Mouse (Mus musculus) midbrain, embryonic 15.5 days (tissue): ENCODE data around the gene Atp6v1e1. TPM values are rescaled to one million over a fixed set of nuclear protein-coding genes. Genes with fewer than 3 reads are reported as not detected.
"Not testable (repeated sequence)": the region's sequence is repeated elsewhere in the genome, so short reads cannot be mapped to it uniquely, and the experiment has no call there.

Experiments
- ATAC-seq: fragments of 200-750 bp; cut with Nextera tagmentation; replicated peaks from 2 replicates; pipeline ENCODE4 v1.8.0; 2017; ENCODE audit warnings: moderate TSS enrichment
- H3K27ac ChIP-seq: fragments of 300-500 bp; sonication (generic); 2 replicates; pipeline ENCODE4 v1.5.1; 2015; ENCODE audit warnings: mild to moderate bottlenecking, inconsistent platforms
- H3K27me3 ChIP-seq: fragments of 300-500 bp; sonication (generic); replicated peaks from 2 replicates; pipeline ENCODE4 v1.6.1; 2015; ENCODE audit warnings: inconsistent platforms
- H3K36me3 ChIP-seq: fragments of 300-500 bp; sonication (generic); replicated peaks from 2 replicates; pipeline ENCODE4 v1.6.1; 2015; ENCODE audit warnings: inconsistent platforms
- H3K4me1 ChIP-seq: fragments of 300-500 bp; sonication (generic); 2 replicates; pipeline ENCODE4 v1.6.1; 2015; ENCODE audit warnings: inconsistent platforms
- H3K4me2 ChIP-seq: fragments of 300-500 bp; sonication (generic); 2 replicates; pipeline ENCODE4 v1.6.1; 2015; ENCODE audit warnings: inconsistent platforms, mild to moderate bottlenecking, moderate library complexity
- H3K4me3 ChIP-seq: fragments of 300-500 bp; sonication (generic); 2 replicates; pipeline ENCODE4 v1.5.1; 2015; ENCODE audit warnings: mild to moderate bottlenecking, inconsistent platforms
- H3K9ac ChIP-seq: fragments of 300-500 bp; sonication (generic); 2 replicates; pipeline ENCODE4 v1.6.1; 2015; ENCODE audit warnings: mild to moderate bottlenecking, inconsistent platforms
- H3K9me3 ChIP-seq: fragments of 300-500 bp; sonication (generic); 2 replicates; pipeline ENCODE4 v1.6.1; 2016; ENCODE audit warnings: inconsistent platforms
- WGBS: fragments of 180-500 bp; shearing (Covaris S2); methylation state at CpG from one replicate; pipeline ENCODE4 v1.1.7; 2015; ENCODE audit warnings: mixed read lengths; 5-methylcytosine and 5-hydroxymethylcytosine counted together
- polyA plus RNA-seq: library from polyadenylated mRNA; unstranded; fragments of >200 nt; fragmentation: Nextera tagmentation; extraction: Ambion mirVana; gene quantifications from 2 replicates; pipeline ENCODE4 v1.2.1, GENCODE M21; 2015

Gene Atp6v1e1
- polyA plus RNA-seq, 1 experiment from 2014 or later: 264 TPM

DNA sequence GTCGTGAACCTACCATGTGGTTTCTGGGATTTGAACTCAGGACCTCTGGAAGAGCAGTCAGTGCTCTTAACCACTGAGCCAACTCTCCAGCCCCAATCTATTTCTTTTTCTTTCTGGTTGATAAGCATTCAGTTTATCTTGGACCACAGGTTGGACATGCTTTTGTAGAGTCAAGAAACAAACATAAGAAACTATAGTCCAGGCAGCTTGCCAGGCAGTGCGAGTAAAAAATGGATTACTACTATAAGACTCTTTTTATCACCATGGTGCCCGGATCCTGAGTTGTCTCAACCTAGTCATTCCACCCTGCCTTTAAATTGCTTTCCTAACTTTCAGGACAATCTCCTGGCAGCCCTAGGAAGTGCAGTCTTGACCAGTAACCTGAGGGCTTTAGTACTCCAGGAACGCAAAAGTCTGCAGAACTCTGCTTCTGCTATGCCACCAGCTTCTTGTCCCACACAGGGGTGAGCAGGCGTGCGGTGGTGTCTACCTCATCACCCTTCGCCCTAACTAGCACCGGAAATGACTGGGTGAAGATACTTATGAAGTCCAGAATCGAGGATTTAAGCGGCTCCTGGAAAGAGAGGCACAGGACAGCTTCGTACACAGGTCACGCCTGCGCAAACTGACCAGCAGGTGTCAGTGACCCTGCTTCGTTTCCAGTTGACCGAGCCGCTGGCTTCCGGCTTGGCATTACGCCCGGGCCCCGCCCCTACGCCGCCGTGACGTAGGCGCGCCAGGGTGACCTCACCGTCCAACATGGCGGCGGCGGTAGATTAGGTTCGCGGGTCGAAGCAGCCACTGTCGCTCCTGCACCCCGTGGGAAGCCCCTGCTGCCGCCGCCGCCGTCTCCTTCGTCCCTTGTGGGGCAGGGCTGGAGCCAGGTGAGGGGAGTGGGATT, 13.1 kb upstream of the Atp6v1e1 start, which contains the start of gene Bcl2l13:
Bcl2l13 (plus strand) TSS at position 739 of the 901 bp plus-strand sequence.
- peak; percentile 96 for ATAC-seq
- WGBS: 4% methylated on average over 40 of the region's 40 CpGs
- Histone ChIP-seq H3K27ac (peak within 1 kb of the TSS; percentile 95), H3K27me3 (no peaks in the 10 kb centered on the region), H3K9ac (peak within 1 kb of the TSS; percentile 84), H3K9me3 (no peaks in the 10 kb centered on the region), H3K36me3 (no peaks in the 10 kb centered on the region), H3K4me1 (peaks cover 17% of the 10 kb centered on the region), H3K4me3 (peak within 1 kb of the TSS; percentile 76), H3K4me2 (peak within 1 kb of the TSS; percentile 58)

DNA sequence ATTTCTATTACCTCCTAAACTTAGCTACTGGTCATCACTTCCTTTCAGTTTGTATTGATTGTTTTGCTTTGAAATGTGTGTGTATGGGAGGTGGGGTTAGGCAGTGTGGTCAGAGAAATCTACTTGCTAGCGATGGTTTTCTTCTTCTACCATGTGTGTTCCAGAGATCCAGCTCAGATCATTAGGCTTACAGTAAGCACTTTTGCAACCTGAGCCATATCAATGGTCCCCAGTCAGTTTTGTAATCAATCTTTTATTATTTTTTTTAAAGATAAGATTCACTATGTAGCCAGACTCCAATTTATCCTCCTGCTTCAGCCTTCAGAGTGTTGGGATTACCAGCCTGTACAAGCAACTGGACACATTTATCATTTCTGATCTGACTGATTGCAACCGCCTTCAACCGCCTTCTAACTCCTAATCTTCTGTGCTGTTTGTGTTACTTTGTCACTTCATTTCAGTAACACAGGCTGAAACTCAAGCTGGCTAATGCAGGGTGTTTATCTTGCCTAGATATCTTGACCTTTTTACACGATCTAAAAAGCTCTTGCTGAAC, 12.3 kb upstream of the Atp6v1e1 start:
- no peak overlapping the region for H3K4me2 ChIP-seq
- no peak overlapping the region for H3K27ac ChIP-seq
- no peaks in the 10 kb centered on the region for H3K27me3 ChIP-seq
- H3K4me1 ChIP-seq: peaks cover 17% of the 10 kb centered on the region
- no peaks in the 10 kb centered on the region for H3K36me3 ChIP-seq
- 91% methylated on average over 4 of the region's 4 CpGs for WGBS
- no peak overlapping the region for H3K4me3 ChIP-seq
- H3K9ac ChIP-seq: no peak overlapping the region
- ATAC-seq: no peak
- no peaks in the 10 kb centered on the region for H3K9me3 ChIP-seq

DNA sequence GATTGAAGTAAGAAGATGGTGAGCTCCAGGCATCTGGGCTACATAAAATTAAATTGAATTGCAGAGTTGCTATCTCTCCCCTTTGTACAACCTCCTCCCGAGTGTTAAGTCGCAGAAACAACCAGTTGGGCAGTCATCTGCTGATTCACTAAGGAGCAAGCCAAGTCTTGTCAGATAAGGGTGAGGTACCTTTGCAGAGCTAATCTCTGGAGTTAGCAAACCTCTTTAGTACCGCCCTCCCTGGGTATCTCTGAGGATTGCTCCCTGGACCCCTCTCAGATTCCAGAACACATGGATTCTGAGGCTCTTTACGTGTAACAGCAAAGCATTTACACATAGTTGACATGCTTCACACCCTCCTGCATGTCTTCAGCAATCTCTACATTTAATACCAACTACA, 9.5 kb upstream of the Atp6v1e1 start:
- H3K9me3 ChIP-seq: no peaks in the 10 kb centered on the region
- ATAC-seq: no peak
- WGBS: 79% methylated on average over 4 of the region's 4 CpGs
- H3K4me3 ChIP-seq: no peak overlapping the region
- no peaks in the 10 kb centered on the region for H3K27me3 ChIP-seq
- H3K27ac ChIP-seq: no peak overlapping the region
- H3K4me2 ChIP-seq: no peak overlapping the region
- H3K36me3 ChIP-seq: no peaks in the 10 kb centered on the region
- no peak overlapping the region for H3K9ac ChIP-seq
- peaks cover 8% of the 10 kb centered on the region for H3K4me1 ChIP-seq

DNA sequence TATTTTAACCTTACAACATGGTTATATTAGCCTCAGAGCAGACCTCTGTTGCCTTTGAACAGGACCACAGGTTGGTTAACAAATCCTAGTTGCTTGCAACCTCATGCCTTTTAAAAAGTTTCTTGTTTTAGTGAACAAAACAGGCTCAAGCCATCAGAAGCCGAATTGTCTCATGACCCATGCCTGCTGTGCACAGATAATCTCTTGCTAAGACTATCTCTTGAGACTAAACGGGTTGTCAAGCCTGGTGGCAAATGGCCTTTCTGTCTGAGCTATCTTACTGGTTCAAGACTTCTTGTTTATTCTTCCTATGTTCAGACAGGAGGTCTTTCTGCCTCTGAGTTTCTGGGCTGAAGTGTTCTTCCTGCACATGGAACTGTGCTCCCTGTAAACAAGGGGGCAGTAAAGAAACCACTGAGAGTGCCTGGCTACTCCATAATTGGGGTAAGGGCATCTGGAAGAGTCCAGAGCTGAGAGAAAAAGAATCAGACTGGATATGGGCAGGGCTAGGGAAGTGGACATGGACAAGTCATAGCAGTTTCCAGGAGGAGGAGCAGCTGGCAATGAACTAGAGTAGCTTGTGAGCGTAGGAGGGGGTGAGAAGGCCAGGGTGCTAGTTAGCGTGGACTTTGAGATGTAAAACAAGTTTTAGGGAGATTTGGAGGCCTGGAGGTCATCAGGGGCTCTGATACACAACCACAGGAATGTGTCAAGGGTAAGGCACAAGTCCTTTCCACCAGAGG, 8.4 kb upstream of the Atp6v1e1 start:
- H3K27ac ChIP-seq: no peak overlapping the region
- ATAC-seq: no peak
- H3K4me1 ChIP-seq: 0 out of 2 replicates have a peak, but pooled peaks cover 4% of the 10 kb centered on the region
- H3K9ac ChIP-seq: no peak overlapping the region
- WGBS: 57% methylated on average over 4 of the region's 4 CpGs
- H3K9me3 ChIP-seq: no peaks in the 10 kb centered on the region
- H3K36me3 ChIP-seq: no peaks in the 10 kb centered on the region
- no peak overlapping the region for H3K4me3 ChIP-seq
- no peak overlapping the region for H3K4me2 ChIP-seq
- no peaks in the 10 kb centered on the region for H3K27me3 ChIP-seq

DNA sequence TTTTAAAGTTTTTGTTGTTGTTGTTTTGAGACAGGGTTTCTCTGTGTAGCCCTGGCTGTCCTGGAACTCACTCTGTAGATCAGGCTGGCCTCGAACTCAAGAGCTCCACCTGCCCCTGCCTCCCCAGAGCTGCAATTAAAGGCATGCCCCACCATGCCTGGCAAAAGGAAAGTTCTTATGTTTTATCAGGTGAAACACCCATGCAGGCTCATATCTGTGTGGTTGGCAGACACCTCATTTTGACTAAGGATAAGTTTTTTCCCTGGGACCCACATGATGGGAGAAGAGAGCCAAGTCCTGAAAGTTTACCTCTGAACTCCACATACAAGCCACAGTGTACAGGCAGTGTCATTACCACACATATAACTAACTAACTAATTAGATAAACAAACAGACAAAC, 7.5 kb upstream of the Atp6v1e1 start:
- no peak for ATAC-seq
- Histone ChIP-seq H3K4me3 (no peak overlapping the region), H3K36me3 (no peaks in the 10 kb centered on the region), H3K27ac (no peak overlapping the region), H3K27me3 (no peaks in the 10 kb centered on the region), H3K9me3 (no peaks in the 10 kb centered on the region), H3K9ac (no peak overlapping the region), H3K4me1 (no peaks in the 10 kb centered on the region), H3K4me2 (no peak overlapping the region)
- WGBS: 61% methylated on average over 1 of the region's 1 CpGs

DNA sequence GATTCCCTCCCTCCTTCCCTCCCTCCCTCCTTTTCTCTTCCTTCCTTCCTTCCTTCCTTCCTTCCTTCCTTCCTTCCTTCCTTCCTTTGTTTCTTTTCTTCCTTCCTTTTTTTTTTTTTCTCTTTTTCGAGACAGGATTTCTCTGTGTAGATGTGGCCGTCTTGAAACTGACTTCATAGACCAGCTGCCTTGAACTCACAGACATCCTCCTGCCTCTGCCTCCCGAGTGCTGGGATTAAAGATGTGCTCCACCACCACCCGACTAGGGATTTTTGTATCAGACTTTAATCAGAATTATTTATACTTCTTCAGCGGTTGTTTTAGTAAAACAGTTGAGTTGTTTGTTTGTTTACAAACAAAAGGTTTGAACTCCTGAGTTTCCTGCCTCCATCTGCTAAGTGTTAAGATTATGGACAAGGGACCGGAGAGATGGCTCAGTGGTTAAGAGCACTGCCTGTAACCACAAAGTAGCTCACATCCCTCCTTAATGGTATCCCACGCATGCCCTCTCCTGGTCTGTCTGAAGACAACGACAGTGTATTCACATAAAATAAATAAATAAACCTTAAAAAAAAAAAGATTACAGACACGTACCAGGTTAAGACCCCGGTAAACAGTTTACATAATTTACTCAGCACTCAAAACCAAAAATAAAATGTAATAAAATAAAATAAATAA, 483 bp upstream of the Atp6v1e1 start:
- no peak overlapping the region for H3K9ac ChIP-seq
- peaks cover 11% of the 10 kb centered on the region for H3K36me3 ChIP-seq
- H3K27ac ChIP-seq: peak overlapping the region; percentile 89
- peak overlapping the region; percentile 76; the same call in 1 of the 2 replicates for H3K4me3 ChIP-seq
- ATAC-seq: peak; percentile 64
- no peaks in the 10 kb centered on the region for H3K27me3 ChIP-seq
- peak overlapping the region; percentile 66 for H3K4me2 ChIP-seq
- H3K4me1 ChIP-seq: peaks cover 24% of the 10 kb centered on the region
- H3K9me3 ChIP-seq: no peaks in the 10 kb centered on the region
- 72% methylated on average over 10 of the region's 10 CpGs for WGBS

DNA sequence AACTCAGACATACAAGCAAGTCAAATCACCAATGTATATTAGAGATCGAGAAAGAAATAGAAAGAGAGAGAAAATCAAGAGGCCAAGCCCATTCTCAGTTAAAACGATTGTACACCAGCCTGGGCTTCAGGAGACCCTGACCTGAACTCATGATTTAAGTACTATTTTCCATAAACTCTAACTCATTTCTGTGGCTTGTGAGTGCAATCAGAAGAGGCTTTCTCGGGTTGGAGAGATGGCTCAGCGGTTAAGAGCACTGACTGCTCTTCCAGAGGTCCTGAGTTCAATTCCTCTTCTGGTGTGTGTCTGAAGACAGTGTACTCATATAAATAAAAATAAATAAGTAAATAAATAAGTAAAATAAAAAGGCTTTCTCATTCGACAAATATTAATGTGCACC, 878 bp downstream of the Atp6v1e1 start:
- WGBS: 57% methylated on average over 5 of the region's 5 CpGs
- Histone ChIP-seq H3K9me3 (no peaks in the 10 kb centered on the region), H3K27me3 (no peaks in the 10 kb centered on the region), H3K4me3 (peak overlapping the region; percentile 76), H3K27ac (peak overlapping the region; percentile 89; the same call in 1 of the 2 replicates), H3K9ac (peak overlapping the region; percentile 86), H3K4me2 (peak overlapping the region; percentile 66), H3K36me3 (peaks cover 20% of the 10 kb centered on the region), H3K4me1 (peaks cover 24% of the 10 kb centered on the region)
- ATAC-seq: no peak

DNA sequence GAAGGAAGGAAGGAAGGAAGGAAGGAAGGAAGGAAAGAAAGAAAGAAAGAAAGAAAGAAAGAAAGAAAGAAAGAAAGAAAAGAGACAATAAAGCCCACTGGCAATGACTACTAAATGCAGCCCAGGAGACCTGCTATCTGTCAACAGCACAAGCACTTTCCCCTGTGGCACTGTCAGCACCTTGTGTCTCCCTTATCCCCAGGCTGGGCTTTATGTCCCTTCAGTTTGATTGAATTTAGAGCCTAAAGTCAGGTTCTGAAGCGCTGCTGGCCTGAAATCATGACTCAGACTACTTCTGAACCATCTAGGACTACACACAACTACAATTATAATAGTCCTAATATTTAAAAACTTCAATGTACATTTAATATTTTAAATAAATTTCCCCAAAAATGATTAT, 1.7 kb downstream of the Atp6v1e1 start:
- Histone ChIP-seq H3K27ac (no peak overlapping the region), H3K4me3 (no peak overlapping the region), H3K4me2 (peak overlapping the region; percentile 66), H3K36me3 (peaks cover 20% of the 10 kb centered on the region), H3K9ac (no peak overlapping the region), H3K9me3 (no peaks in the 10 kb centered on the region), H3K27me3 (no peaks in the 10 kb centered on the region), H3K4me1 (peaks cover 24% of the 10 kb centered on the region)
- WGBS: 96% methylated on average over 1 of the region's 1 CpGs
- ATAC-seq: no peak

DNA sequence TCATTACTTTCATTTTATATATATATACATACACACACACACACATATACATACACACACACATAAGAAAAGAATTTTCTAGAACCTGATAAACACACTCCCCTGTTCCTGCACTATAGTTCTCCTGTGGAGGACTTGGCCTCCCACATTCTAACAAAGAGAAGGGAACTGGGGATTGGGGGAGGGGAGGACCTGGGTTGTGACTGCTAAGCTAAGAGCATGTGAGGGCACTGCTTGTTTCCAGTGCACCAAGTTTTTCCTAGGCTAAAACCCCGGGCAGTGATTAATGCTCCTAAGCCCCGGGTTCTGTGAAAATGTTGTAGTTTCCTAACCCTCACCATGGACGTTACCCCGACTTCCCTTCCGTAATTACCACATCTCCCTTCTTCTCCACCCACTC, 2.4 kb downstream of the Atp6v1e1 start:
- Histone ChIP-seq H3K4me2 (no peak overlapping the region), H3K27ac (no peak overlapping the region), H3K36me3 (peaks cover 20% of the 10 kb centered on the region), H3K4me1 (peaks cover 24% of the 10 kb centered on the region), H3K27me3 (no peaks in the 10 kb centered on the region), H3K9me3 (no peaks in the 10 kb centered on the region), H3K9ac (no peak overlapping the region), H3K4me3 (no peak overlapping the region)
- no peak for ATAC-seq
- 88% methylated on average over 5 of the region's 5 CpGs for WGBS

DNA sequence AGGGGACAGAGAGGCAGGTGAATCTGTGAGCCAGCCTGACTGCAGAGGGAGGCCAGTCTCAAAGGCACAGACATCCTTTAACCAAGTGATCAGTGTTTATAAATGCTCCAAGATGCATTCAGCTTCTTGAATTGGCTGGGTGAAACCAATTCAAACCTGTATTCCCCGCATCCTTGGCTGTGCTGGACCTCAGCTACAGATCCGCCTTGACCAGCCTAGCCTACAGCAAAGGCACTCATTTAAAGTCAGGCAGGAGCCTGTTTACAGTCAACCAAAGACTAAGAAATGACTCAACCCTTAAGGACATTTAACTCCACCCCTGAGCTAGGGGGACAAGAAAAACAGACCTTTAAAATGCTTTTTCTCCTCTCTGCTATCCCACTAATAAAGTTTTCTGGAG, 3.3 kb downstream of the Atp6v1e1 start:
- 98% methylated on average over 2 of the region's 2 CpGs for WGBS
- Histone ChIP-seq H3K27ac (no peak overlapping the region), H3K27me3 (no peaks in the 10 kb centered on the region), H3K36me3 (peaks cover 20% of the 10 kb centered on the region), H3K4me3 (no peak overlapping the region), H3K4me2 (no peak overlapping the region), H3K9ac (no peak overlapping the region), H3K9me3 (no peaks in the 10 kb centered on the region), H3K4me1 (peaks cover 24% of the 10 kb centered on the region)
- ATAC-seq: no peak

DNA sequence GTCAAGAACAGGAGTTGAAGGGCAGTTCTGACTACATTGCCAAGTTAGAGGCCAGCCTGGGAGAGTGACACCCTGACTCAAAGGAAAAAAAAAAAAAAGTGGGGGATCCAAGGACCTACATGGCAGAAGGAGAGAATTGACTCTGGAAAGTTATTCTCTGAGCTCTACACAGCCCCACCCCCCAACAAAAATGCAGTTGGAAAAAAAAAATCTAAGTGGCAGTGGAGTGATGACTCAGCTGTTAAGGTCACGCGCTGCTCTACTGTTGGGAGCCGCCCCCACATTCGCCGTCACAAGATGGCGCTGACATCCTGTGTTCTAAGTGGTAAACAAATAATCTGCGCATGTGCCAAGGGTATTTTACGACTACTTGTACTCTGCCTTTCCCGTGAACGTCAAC, 10.6 kb downstream of the Atp6v1e1 start:
- H3K4me3 ChIP-seq, H3K9me3 ChIP-seq, H3K27me3 ChIP-seq, H3K27ac ChIP-seq, H3K4me1 ChIP-seq, H3K4me2 ChIP-seq, H3K9ac ChIP-seq, ATAC-seq: not testable (repeated sequence)
- H3K36me3 ChIP-seq: peaks cover 26% of the 10 kb centered on the region
- 92% methylated on average over 8 of the region's 10 CpGs for WGBS

DNA sequence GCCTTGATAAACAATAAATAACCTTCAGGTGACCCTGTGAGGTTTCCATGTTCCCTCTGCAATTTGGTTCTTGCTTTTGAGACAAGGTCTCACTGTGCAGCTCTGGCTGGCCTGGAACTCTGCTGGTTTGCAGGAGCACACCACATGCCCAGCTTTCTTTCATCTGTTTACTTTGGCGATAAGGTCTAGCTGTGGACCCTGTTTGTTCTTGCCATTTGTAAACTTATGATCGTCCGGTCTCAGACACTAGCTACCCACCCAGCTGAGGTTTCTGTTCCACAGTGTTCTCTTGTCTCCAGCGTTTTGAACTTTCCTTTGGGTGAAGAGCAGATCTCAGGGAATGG, 14.9 kb downstream of the Atp6v1e1 start:
- Histone ChIP-seq H3K9ac (no peak overlapping the region), H3K27me3 (no peaks in the 10 kb centered on the region), H3K4me2 (no peak overlapping the region), H3K27ac (no peak overlapping the region), H3K36me3 (peaks cover 62% of the 10 kb centered on the region), H3K9me3 (no peaks in the 10 kb centered on the region), H3K4me1 (no peaks in the 10 kb centered on the region), H3K4me3 (no peak overlapping the region)
- no peak for ATAC-seq
- WGBS: 96% methylated on average over 4 of the region's 4 CpGs
